Mouse (Mus musculus): Measurements from ENCODE around the gene Gm14443. TPM values are rescaled to one million over a fixed set of nuclear protein-coding genes. Genes with fewer than 3 reads are reported as not detected.
"Not testable (repeated sequence)": the region's sequence is repeated elsewhere in the genome, so short reads cannot be mapped to it uniquely, and the experiment has no call there.

Gm14443 gene
- polyA plus RNA-seq, 1 experiment from 2014 or later, result 0.59 TPM

DNA sequence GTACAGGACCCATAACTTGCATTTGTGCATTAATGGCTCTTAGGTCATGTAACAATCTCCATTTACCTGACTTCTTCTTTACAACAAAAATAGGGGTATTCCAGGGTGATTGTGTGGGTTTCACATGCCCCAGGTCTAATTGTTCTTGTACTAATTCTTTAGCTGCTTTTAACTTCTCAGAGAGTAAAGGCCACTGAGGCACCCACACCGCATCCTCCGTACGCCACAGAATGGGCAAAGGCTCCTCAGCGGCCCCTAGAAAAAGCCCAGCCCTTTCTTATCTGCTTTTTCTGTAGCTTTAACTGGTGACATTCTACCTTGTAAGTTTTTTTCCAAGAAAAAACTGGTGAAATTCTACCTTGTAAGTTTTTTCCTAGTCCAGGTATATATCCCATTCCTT is 14.2 kb downstream of the Gm14443 start:
- H3K27ac ChIP-seq (ENCODE audit: low read length); H3K36me3 ChIP-seq (ENCODE audit: control insufficient read depth, insufficient read depth); H3K4me2 ChIP-seq (ENCODE audit: low read depth, low read length); ATAC-seq (replicated peaks; ENCODE audit: extremely low read depth, insufficient read depth, low FRiP score); H3K4me3 ChIP-seq (ENCODE audit: low read length); H3K27me3 ChIP-seq (ENCODE audit: control insufficient read depth, insufficient read depth, low read length); H3K9me3 ChIP-seq (replicated peaks; ENCODE audit: control insufficient read depth, low read length); H3K9ac ChIP-seq (ENCODE audit: low read length); H3K4me1 ChIP-seq (ENCODE audit: control insufficient read depth, insufficient read depth, low read length): not testable (repeated sequence)
- 83% methylated on average over 4 of the region's 4 CpGs for WGBS

DNA sequence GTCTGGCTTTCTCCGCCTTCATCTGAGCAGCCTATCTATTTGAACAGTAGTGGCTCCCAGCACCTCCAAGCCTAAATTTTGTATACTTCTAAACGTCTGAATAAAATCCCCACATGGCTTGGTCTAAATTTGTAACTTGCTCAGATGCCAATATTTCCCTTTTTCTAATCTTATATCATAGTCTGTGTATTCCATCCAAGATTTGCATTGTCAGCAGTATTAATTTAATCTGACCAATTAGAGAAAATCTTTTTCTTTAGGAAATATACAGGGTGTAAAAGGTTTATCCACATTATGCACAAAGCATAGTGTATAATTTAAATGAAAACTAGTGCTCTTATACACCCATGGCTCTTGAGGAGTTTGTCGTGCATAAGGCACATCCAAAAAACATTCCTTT is 17.0 kb downstream of the Gm14443 start:
- Histone ChIP-seq H3K27ac (ENCODE audit: low read length) (no peak overlapping the region), H3K9me3 (replicated peaks; ENCODE audit: control insufficient read depth, low read length) (peaks cover 6% of the 10 kb centered on the region), H3K4me3 (ENCODE audit: low read length) (no peak overlapping the region), H3K27me3 (ENCODE audit: control insufficient read depth, insufficient read depth, low read length) (no peaks in the 10 kb centered on the region), H3K4me1 (ENCODE audit: control insufficient read depth, insufficient read depth, low read length) (no peaks in the 10 kb centered on the region), H3K4me2 (ENCODE audit: low read depth, low read length) (no peak overlapping the region), H3K9ac (ENCODE audit: low read length) (no peak overlapping the region), H3K36me3 (ENCODE audit: control insufficient read depth, insufficient read depth) (no peaks in the 10 kb centered on the region)
- 66% methylated on average over 3 of the region's 3 CpGs for WGBS
- ATAC-seq (replicated peaks; ENCODE audit: extremely low read depth, insufficient read depth, low FRiP score), result no peak

DNA sequence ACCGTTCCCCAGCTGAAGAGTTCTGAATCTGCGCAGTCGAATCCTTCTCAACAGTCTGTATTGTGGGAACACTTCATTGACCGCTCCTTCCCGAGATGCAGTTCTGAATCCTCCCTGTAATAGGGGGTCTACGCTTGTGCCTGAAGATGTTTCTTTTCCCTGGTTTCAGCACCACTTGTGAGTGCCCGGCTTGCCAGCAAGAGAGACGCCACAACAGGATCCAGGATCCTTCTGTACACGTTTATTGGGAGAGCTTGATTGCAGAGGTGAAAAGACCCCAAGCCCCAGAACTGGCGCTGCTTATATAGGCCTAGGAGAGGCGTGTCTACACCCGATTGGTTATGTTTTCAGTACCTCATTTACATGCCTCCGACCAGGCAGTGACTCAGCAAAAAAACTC is 19.0 kb downstream of the Gm14443 start:
- H3K9me3 ChIP-seq (replicated peaks; ENCODE audit: control insufficient read depth, low read length), result peaks cover 6% of the 10 kb centered on the region
- H3K27ac ChIP-seq (ENCODE audit: low read length), result no peak overlapping the region
- no peaks in the 10 kb centered on the region for H3K4me1 ChIP-seq (ENCODE audit: control insufficient read depth, insufficient read depth, low read length)
- H3K4me3 ChIP-seq (ENCODE audit: low read length), result no peak overlapping the region
- ATAC-seq (replicated peaks; ENCODE audit: extremely low read depth, insufficient read depth, low FRiP score), result no peak
- H3K27me3 ChIP-seq (ENCODE audit: control insufficient read depth, insufficient read depth, low read length), result no peaks in the 10 kb centered on the region
- no peaks in the 10 kb centered on the region for H3K36me3 ChIP-seq (ENCODE audit: control insufficient read depth, insufficient read depth)
- H3K4me2 ChIP-seq (ENCODE audit: low read depth, low read length), result no peak overlapping the region
- 83% methylated on average over 13 of the region's 13 CpGs for WGBS
- H3K9ac ChIP-seq (ENCODE audit: low read length), result no peak overlapping the region

DNA sequence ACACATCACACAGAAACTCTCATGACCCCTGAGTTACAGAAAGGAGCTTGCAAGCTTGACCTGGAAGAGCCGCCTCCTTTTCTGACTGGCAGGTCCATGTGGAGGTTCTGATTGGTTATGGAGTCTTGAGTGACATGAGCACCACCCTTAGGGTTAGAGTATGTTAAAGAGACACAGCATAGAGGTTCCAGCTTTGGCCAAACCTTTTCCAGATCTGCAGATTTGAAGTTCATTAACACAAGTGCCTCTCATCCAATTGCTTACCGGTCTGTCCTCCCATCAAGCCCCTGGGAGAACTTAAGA is 33.7 kb downstream of the Gm14443 start, which contains the start of gene Gm14399:
TSS of gene Gm14399 (minus strand) at position 20 of the 303 bp plus-strand sequence.
- not testable (repeated sequence) for H3K9me3 ChIP-seq (replicated peaks; ENCODE audit: control insufficient read depth, low read length); H3K27ac ChIP-seq (ENCODE audit: low read length); H3K27me3 ChIP-seq (ENCODE audit: control insufficient read depth, insufficient read depth, low read length); H3K36me3 ChIP-seq (ENCODE audit: control insufficient read depth, insufficient read depth); ATAC-seq (replicated peaks; ENCODE audit: extremely low read depth, insufficient read depth, low FRiP score); H3K4me1 ChIP-seq (ENCODE audit: control insufficient read depth, insufficient read depth, low read length)
- Histone ChIP-seq H3K4me2 (ENCODE audit: low read depth, low read length) (peak within 1 kb of the TSS; percentile 37), H3K4me3 (ENCODE audit: low read length) (peak within 1 kb of the TSS; percentile 56), H3K9ac (ENCODE audit: low read length) (peak within 1 kb of the TSS; percentile 65)
- WGBS, result 0% methylated on average over 1 of the region's 2 CpGs

DNA sequence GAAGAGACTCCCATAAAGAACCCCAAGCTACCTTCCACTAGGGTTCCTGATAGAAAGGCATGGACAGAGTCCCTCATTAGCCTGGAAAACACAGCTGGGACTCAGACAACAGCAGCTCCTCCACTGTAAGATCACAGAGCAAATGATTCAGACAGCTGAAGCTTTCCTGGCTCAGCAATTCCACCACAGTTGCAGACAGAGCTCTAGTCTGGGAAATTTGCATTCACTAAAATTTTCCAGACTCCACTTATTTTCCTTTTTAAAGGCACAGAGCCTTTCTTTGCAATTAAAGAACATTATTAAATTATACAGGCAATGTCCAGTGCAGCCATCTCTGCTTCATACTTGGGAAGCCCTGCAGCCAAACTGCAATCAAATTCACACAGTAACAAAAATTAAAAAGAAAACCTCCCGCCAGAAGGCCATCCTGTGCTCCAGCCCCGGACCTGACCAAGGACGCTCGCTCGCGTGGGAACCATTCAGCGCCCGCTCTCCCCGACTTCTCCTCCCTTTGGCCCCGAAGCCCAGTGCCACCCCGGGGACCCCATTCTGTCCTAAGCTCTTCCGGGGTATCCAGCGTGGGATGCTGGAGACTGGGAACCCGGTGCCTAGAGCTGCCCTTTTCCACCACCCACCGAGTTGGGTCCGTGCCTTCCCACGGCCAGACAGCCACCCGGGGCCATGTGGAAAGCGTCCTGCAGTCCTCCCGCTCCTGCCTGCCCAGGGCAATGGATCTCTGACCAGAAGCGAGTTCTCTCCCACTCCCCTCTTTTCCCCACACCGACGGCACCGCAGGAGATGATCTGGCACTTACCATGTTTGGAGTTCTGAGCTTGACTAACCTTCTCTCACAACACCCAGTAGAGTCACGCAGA is 34.3 kb downstream of the Gm14443 start:
- WGBS, result 4% methylated on average over 25 of the region's 25 CpGs
- Histone ChIP-seq H3K4me3 (ENCODE audit: low read length) (peak overlapping the region; percentile 56), H3K4me2 (ENCODE audit: low read depth, low read length) (peak overlapping the region; percentile 37), H3K9ac (ENCODE audit: low read length) (peak overlapping the region; percentile 65)
- not testable (repeated sequence) for H3K4me1 ChIP-seq (ENCODE audit: control insufficient read depth, insufficient read depth, low read length); H3K9me3 ChIP-seq (replicated peaks; ENCODE audit: control insufficient read depth, low read length); H3K36me3 ChIP-seq (ENCODE audit: control insufficient read depth, insufficient read depth); H3K27me3 ChIP-seq (ENCODE audit: control insufficient read depth, insufficient read depth, low read length); ATAC-seq (replicated peaks; ENCODE audit: extremely low read depth, insufficient read depth, low FRiP score); H3K27ac ChIP-seq (ENCODE audit: low read length)

DNA sequence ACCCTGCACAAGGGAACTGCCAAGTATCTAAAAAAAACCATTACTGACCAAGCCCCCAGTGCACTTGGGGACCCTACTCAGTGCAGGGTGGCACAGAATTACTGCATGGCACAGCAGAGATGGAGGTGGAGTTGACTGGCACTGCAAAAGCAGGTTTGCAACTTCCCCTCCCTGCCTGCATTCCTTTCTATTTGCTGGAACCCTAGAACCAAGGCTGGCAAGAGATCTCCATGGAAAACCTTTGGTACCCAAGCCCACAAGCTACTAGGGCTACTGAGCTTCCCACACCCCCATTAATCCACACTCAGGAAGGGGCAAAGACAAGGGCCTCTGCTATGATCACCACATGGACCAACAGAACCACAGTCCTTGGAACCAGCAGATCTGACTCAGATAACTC is 35.0 kb downstream of the Gm14443 start:
- H3K4me2 ChIP-seq (ENCODE audit: low read depth, low read length); H3K27ac ChIP-seq (ENCODE audit: low read length); ATAC-seq (replicated peaks; ENCODE audit: extremely low read depth, insufficient read depth, low FRiP score); H3K27me3 ChIP-seq (ENCODE audit: control insufficient read depth, insufficient read depth, low read length); H3K9ac ChIP-seq (ENCODE audit: low read length); H3K4me3 ChIP-seq (ENCODE audit: low read length); H3K36me3 ChIP-seq (ENCODE audit: control insufficient read depth, insufficient read depth); H3K4me1 ChIP-seq (ENCODE audit: control insufficient read depth, insufficient read depth, low read length); H3K9me3 ChIP-seq (replicated peaks; ENCODE audit: control insufficient read depth, low read length): not testable (repeated sequence)

Other genes starting within 250 kb of the Gm14443 start
- not detected in 2 replicates for gene Gm14444, start 165.6 kb downstream of the Gm14443 start, polyA plus RNA-seq (2015; fragmentation: Nextera tagmentation; extraction: Ambion mirVana)
- 0.58 and 1.1 TPM in 2 replicates for gene Gm14393, start 108.1 kb downstream of the Gm14443 start, polyA plus RNA-seq (2015; fragmentation: Nextera tagmentation; extraction: Ambion mirVana)
- 5.8 and 6.5 TPM in 2 replicates for gene Gm14399, start 33.9 kb downstream of the Gm14443 start, polyA plus RNA-seq (2015; fragmentation: Nextera tagmentation; extraction: Ambion mirVana)
- gene Gm14391, start 31.0 kb upstream of the Gm14443 start, polyA plus RNA-seq (2015; fragmentation: Nextera tagmentation; extraction: Ambion mirVana), result 1.1 and 6.1 TPM in 2 replicates
- not detected in 2 replicates for gene Gm14440, start 99.3 kb upstream of the Gm14443 start, polyA plus RNA-seq (2015; fragmentation: Nextera tagmentation; extraction: Ambion mirVana)
- 10.8 and 11.0 TPM in 2 replicates for gene Gm4631, start 162.3 kb upstream of the Gm14443 start, polyA plus RNA-seq (2015; fragmentation: Nextera tagmentation; extraction: Ambion mirVana)
- gene Zfp968, start 196.6 kb upstream of the Gm14443 start, polyA plus RNA-seq (2015; fragmentation: Nextera tagmentation; extraction: Ambion mirVana), result 5.6 and 6.7 TPM in 2 replicates

Data from heart, embryonic 16.5 days (tissue).